Mouse (Mus musculus) left cerebral cortex, postnatal 14 days (tissue): ENCODE measurements around the gene N4bp2. TPM values are rescaled to one million over a fixed set of nuclear protein-coding genes. Genes with fewer than 3 reads are reported as not detected.
"Not testable (repeated sequence)": the region's sequence is repeated elsewhere in the genome, so short reads cannot be mapped to it uniquely, and the experiment has no call there.

ENCODE experiments used
- DNase-seq, 2 experiments: peaks; one replicate each; pipeline ENCODE4 v3.0.0; 2021 to 2022; ENCODE audit warnings: low spot score in 2 of 2, mixed read lengths in 1 of 2
- intact Hi-C: fragments of 180-260 bp; cut with DNase I; formaldehyde crosslinking; loops from one replicate; pipeline ENCODE4 v1.15.1; 2025
- total RNA-seq, 2 experiments: library from RNA; stranded (reverse); gene quantifications; 2 replicates each; pipeline ENCODE4 v1.2.3; 2021

Gene N4bp2
- total RNA-seq, 2 experiments from 2014 or later = 10.2 to 11.1 TPM

DNA sequence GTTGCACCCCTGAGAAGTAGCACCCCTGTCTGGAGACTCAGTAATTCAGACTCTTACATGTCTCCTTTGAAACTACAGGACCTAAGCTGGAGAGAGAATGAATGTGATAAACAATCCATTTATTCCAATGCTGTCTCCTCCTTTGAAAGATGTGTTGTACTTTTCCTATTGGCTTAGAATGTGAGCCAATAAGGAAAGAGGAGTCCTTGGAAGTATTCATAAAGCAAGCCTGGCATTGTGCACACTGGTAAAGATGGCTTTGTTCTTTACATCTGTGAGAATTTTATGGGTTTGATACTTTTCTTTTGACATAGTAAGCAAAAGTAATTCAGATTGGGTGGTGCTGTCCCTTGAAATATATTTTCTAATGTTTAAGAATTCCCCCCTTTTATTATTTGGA lies 1.4 kb upstream of the N4bp2 start:
- intact Hi-C loops = loop anchor here (5.0 kb wide), 1 partner anchor 195 kb away; no protein-coding TSS in a partner anchor
- peak in 1 of 2 experiments; percentile 15 for DNase-seq

DNA sequence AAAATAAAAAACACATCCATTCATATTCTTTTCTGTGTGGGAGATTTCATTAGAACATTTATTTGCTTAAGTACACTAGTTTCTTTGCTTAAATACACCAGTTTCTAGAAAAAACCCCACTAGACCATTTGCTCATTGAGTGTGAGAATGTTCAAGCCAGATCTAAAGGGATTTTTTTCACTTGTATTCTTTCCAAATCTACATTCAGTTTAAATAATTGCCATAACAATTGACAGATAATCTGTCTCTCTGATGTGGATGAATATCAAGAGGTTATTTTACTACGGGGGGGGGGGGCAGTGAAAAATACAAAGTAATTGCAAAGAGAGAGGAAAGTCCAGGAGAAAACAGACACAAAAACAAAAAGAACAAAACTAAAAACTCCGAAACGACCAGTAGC lies 635 bp upstream of the N4bp2 start:
- no peak for DNase-seq
- intact Hi-C loops = loop anchor here (1.0 to 5.0 kb wide), 2 partner anchors 176 to 195 kb away; no protein-coding TSS in a partner anchor

DNA sequence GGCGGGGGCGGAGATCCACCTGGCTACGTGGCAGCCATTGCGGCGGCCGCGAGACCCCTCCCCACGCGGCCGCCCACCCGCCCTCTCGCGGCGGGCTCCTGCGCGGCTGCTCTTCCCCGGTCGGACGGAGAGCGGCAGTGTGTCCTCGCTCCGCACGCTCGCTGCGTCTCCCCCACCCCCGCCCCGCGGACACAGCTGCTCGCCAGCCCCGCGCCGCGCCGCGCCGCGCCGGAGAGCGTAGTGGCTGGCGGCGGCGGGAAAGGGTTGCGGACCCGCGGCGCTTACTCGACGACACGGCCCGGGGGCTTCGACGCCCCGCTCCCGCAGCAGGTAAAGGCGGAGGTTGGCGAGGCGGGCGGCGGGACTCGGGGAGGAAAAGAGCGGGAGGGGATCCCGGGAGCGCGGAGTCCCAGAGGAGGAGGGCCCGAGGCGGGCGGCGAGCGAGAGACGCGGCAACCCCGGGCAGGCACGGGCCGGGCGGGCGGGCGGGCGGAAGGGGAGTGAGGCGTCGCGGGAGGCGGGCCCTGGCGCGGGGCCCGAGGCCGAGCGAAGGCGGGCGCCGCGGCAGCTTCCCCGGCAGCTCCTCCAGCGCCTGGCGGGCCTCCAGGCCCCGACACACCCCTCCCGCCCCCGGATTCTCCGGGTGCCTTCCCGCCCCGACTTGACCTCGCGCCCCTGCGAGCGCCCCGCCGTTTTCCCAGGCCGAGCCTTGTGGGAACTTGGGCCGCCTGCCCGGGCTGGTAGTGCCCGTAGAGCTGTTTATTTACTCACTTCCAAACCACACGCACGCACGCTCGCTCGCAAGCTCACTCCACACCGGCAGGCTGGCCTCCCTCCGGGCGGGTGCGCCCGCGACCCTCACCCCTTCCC lies 830 bp downstream of the N4bp2 start:
- intact Hi-C loops = loop anchor here (1.0 to 5.0 kb wide), 2 partner anchors 174 to 193 kb away; no protein-coding TSS in a partner anchor
- peak; percentile 69 to 75 for DNase-seq

DNA sequence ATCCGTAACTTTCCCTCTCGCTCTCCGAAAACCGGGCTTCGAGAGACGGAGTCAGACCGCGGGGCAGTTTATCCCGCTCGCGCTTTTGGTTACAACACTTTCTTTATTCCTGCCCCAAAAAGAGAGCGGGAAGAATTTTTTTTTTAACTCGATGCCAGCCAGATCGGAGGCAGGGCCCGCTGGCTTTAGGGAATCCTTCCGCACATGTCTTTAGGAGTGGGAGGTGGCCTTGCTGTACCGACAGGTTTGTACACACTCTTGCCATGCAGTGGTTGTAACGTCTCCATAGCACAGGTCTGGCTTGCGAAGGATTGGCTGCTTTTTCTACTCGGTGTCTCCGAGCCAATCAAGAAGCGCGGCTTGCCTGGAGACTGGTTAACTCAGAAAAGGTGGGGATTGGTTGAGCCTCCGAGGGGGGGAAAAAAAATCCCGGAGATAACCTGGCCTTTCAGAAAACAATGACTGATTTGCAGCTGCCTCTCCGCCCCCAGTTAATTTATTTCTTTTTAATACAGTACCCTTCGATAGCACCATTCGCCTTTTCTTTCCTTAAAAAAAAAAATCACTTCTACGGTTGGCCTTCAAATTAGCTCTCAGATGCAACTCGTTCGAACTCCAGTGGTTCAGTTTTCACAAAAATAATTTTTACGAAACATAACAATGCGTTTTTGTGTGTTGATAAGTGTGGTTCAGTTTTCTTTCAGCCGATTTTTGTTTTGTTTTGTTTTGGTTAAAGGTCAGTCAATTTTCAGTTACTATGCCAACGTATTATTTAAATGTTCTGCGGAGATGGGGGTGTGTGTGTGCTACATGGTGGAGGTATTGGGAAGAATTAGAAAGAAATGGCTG lies 1.7 kb downstream of the N4bp2 start:
- peak; percentile 91 to 97 for DNase-seq
- intact Hi-C loops = loop anchor here (5.0 kb wide), 1 partner anchor 192 kb away; no protein-coding TSS in a partner anchor

DNA sequence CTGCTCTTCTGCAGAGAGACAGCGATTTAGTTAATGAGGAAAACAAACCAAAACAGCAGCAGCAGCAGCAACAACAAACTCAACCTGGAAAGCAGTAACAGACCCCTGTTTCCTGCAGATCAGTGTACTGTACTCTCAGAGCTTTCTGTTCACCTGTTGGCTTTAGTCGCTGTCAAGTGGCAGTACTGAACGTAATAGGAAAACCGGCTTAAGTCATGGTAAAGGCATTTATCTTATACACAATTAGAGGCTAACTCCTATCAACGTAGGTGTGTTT lies 2.3 kb downstream of the N4bp2 start:
- intact Hi-C loops = no loop called here
- no peak for DNase-seq

DNA sequence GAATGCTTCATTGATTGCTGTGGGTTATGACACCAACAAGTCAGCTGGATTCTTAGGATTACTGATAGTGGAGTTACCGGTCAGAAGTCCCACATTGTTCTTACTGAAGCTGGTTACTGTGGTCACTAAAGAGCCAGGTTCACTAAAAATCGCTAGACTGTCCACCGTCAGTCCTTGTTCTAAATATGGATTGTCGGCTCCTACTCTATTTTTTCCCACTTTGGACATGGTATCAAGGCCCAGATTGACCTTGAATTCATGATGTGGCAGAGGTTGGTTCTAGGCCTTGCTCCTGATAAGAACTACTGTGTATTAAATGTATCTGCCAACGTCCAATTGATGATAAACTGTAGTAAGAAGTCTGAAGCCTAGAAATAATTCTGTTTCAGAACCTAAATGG lies 4.7 kb downstream of the N4bp2 start:
- DNase-seq = no peak
- intact Hi-C loops = no loop called here

DNA sequence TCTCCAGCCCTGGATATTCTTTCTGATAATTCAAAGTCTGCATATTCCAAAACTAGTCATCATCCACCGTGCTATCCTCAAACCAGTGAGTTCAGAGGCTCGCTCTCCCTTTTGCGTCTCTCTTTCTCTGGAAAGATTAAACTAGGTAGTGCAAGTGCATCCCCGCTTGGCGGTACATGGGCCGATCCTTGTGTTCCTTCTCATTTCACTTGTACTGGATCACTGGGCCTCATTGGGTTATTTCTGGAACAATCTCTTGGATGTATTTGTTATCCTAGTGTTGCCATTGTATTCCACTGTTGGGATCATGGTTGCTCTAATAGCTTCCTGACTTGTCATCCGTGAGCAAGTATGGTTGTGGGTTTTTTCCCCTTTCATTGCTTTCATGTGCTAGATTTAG lies 6.7 kb downstream of the N4bp2 start:
- no peak for DNase-seq
- intact Hi-C loops = no loop called here

DNA sequence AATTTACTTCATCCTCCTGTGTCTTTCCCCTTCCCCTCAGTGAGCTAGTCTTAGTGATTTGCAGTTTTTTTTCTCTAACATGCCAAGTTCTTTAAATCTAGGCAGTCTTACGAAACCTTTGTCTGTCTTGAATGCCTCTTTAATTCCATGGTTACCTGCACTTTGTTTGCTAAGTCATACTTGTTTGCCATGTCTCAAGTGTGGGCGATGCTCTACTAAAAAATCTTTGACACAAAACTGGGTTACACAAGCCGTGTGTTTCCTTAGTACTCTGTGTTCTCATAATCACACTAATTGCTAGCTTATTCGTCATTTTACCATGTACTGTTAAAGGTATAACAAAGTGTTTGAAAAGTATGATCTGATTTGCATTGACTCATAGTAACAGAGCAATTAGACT lies 7.2 kb downstream of the N4bp2 start:
- intact Hi-C loops = no loop called here
- DNase-seq = peak in 1 of 2 experiments; percentile 42

DNA sequence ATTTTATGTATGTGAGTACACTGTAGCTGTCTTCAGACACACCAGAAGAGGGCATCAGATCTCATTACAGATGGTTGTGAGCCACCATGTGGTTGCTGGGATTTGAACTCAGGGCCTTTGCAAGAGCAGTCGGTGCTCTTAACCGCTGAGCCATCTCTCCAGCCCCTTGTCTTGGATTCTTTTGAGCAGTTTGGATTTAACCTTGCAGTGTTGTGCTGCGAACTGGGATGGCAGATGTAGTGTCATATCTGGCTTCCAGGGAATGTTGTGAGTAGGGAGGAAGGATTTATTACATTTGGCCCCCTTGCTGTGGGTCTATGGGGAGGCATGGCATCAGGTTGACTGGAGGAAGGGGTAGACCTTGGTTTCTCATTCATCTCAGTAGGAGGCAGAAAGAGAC lies 10.6 kb downstream of the N4bp2 start:
- intact Hi-C loops, DNase-seq: not testable (repeated sequence)

DNA sequence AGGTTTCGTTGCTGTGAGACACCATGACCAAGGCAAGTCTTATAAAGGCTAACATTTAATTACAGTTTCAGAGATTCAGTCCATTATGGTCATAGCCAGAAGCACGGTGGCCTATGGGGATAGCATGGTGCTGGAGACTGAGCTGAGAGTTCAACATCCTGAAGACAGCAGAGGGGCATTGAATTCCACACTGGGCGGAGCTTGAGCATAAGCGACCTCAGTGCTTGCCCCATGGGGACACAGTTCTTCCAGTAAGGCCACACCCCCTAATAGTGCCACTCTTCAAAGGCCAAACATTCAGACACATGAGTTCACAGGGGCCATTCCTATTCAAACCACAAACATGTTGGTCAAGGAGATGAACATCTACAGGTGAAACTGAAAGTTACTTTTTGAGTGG lies 12.8 kb downstream of the N4bp2 start:
- intact Hi-C loops = no loop called here

DNA sequence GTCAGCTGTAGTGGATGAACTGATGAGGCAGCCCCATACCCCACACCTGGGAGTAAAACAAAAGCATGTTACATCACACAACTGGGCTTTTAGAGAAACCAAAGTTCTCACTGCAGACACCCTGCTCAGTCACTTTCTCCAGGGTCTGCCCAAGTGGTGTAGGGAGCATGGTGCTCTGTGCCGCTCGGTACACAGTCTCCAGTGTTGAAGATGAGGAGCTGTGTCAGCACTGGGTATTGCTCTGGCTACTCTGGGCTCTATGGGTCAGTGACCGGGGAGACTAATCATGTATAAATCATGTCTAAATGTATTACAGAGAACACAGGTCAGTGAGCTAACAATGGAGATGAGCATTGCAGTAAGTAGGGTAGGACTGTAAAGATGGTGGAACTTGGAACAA lies 13.6 kb downstream of the N4bp2 start:
- DNase-seq = no peak
- intact Hi-C loops = no loop called here

More for the DNA sequence above, 12.8 kb downstream of the N4bp2 start:
- no peak for DNase-seq

DNA sequence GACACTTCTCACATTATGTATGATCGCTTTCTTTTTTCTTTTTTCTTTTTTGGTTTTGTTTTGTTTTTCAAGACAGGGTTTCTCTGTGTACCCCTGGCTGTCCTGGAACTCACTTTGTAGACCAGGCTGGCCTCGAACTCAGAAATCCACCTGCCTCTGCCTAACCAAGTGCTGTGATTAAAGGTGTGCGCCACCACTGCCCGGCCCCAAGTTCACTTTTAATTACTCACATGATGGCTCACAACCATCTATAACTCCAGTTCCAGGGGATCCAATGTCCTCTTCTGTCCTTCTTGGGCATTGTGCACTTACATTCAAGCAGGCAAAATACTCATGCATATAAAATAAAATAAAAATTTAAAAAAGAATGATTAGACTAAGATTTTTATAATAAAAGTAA lies 15.7 kb downstream of the N4bp2 start:
- intact Hi-C loops, DNase-seq: not testable (repeated sequence)

DNA sequence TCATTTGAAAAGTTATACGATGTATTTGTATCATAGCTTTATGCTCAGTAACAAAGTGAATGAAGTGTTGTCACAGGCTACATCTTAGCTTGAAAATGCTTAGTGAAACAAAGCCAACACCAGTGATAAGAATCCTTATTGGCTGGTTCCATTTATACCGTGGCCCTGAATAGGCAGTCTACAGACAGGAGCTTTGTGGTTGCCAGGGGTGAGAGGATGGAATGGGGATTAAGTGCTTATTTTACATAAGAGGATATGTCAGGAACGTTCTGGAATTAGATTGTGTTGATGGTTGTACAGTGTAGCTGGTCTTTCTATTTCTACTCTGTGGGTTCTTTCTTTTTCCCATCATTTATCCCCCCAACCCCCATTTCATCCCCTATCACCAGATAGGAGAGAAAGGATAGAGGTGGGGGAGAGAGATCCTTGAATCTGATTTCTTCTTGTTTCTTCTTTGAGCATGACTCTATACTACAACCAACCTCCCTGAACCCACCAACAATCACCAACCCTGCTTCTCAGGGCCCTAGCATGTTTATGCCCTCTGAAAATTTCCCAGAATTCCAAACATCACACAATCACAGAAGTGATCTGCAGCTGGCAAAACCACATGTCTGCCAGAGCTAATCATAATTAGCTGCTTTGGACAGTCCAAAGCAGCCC lies 16.2 kb downstream of the N4bp2 start:
- no peak for DNase-seq
- intact Hi-C loops = no loop called here

DNA sequence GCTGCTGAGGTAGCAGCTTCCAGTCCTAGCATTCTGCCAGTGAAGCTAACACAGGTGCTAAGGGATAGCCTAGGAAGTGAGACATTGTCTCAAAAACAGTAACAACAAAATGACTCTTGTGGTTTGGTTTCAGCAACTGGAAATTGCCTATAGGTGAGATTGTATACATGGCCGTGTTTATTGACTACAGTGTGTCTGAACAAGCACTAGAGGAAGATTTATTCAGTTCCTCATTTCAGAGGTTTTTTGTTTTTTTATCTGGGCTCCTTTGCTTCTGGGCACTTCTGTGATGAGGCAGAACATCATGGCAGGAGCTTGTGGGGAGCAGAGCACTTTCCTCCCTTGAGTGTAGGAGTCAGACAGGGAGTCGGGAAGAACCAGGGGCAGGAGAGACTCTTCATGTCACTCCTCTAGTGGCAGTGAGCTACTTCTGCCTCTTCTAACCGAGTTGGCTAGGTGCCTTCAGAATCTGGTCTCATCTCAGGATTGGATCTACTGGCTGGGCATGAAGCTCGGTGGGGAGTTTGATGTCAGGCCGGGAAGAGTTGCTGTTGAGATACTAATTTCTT lies 17.9 kb downstream of the N4bp2 start:
- intact Hi-C loops = no loop called here
- DNase-seq = no peak

DNA sequence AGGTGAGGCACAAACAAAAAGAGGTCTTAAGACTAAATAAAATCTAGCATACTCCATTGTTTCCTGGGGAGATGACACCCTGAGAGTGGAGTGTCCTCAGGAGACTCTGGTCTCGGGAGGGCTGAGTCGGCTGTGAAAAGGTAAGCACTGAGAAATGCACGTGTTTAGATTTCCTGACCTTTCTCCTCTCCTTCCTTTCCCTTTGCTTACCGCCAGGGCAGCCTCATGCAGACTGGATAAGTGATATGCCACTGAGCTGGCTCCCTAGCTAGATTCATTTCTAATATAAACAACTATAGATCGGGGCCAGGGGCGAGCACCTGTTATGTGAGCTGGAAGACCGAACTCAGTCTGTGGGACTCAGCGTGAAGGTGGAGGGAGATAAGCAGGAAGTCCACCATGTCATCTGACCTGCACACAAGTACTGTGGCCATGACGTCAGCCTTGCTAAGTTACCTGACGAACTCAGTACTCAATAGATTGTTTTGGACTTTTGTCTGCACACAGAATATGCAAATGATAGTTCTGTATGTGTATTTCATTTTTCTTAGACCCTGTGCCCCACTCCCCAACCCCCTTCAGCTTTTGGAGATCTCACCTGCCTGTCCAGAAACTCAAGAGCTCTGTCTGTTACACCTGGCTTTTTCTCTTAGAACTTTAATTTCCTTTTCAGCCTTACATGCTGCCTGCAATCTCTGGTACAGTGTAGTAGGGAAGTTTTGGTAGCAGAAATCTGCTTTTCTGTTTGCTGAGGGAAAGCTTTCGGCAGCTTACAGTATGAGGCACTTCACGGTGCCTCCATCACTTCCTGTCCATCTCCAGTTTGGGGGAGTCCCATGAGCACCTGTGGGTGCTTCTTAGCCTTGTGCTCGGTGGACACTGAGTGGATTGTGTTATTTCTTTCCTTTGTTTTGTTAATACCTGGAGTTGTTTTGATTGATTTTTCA lies 18.7 kb downstream of the N4bp2 start:
- intact Hi-C loops = no loop called here
- DNase-seq = no peak

DNA sequence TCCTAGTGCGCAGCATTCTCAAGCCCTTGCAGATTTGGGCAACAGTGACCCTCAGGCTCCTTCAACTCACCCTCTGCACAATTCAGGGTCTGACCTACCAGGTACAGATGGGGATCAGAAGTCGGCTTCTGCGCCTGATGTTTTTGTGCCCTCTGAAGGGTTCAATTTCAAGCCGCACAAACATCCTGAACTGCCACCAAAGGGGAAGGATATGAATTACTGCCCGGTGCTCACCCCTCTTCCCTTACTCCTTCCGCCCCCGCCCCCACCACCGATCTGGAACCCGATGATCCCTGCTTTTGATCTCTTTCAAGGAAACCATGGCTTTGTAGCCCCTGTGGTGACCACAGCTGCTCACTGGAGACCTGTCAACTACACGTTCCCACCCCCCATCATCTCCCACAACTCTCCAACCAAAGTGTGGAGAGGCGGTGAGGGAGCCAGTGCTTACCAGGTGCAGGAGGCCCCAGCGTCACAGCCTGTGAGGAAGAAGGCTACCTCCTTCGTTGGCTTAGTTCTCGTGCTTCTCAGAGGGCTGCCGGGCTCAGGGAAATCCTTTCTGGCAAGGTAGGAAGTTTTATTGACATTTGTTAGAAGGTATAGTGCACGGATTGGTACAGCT lies 27.4 kb downstream of the N4bp2 start:
- intact Hi-C loops = no loop called here
- DNase-seq = no peak

DNA sequence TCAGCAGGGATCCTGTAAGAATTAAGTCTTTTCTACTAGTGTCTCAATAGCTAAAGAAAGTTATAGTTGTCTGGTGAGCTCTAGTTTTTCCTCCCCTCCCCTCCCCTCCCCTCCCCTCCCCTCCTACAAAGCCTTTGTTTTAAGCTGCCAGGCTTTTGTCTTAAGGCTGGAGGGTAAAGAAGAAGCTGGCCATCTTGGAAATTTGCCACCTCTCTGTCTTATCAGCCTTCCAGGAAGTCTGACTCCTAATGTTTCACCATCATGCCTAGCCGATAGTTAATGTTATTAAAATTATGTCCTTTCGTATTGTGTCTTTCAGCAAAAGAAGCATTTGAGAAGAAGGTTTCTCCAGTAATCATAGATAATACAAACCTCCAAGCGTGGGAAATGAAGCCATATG lies 30.9 kb downstream of the N4bp2 start:
- intact Hi-C loops = no loop called here
- no peak for DNase-seq

DNA sequence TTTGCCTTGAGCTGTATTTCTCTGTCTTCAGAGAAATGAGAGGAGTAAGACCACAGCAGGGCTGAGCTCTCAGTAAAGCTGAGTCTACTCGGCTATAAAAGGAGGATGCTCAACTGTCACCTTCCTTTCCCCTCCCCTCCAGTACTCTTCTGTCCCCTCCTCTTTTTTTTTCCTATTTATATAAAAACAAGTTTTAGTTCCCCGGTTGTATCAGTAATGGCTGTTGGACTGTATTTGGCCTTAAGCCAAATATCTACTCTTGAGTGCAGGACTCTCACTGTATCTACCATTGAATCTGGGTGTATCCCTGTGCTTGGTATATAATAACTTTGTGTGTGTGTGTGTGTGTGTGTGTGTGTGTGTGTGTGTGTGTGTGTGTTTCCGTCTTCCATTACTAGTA lies 31.4 kb downstream of the N4bp2 start:
- DNase-seq = no peak
- intact Hi-C loops = no loop called here
